Mouse (Mus musculus): ENCODE measurements around the gene H1f0. TPM values are rescaled to one million over a fixed set of nuclear protein-coding genes. Genes with fewer than 3 reads are reported as not detected.

The H1f0 gene
- polyA plus RNA-seq, 1 experiment from 2014 or later, result 137 TPM

GRCm38 (mm10) chr15:78989152-78990092, 38.8 kb upstream of the H1f0 start:
- H3K4me1 ChIP-seq (ENCODE audit: control insufficient read depth, insufficient read depth, low read length), result peaks cover 34% of the 10 kb centered on the region
- no peak overlapping the region for H3K27ac ChIP-seq (ENCODE audit: low read depth, low read length)
- H3K36me3 ChIP-seq (ENCODE audit: control insufficient read depth, insufficient read depth, low read length), result peaks cover 69% of the 10 kb centered on the region
- no peaks in the 10 kb centered on the region for H3K27me3 ChIP-seq (ENCODE audit: control insufficient read depth, insufficient read depth, low read length)
- H3K4me3 ChIP-seq (ENCODE audit: low read length), result no peak overlapping the region
- no peak overlapping the region for H3K9ac ChIP-seq (ENCODE audit: low read depth, low read length)
- no peak overlapping the region for H3K4me2 ChIP-seq (replicated peaks; ENCODE audit: low read depth, low read length)
- no peaks in the 10 kb centered on the region for H3K9me3 ChIP-seq (ENCODE audit: control insufficient read depth, low read length)
- WGBS, result 91% methylated on average over 14 of the region's 14 CpGs
- no peak for ATAC-seq (ENCODE audit: low FRiP score, low TSS enrichment)

- no peak overlapping the region for H3K4me2 ChIP-seq (replicated peaks; ENCODE audit: low read depth, low read length)
- peaks cover 76% of the 10 kb centered on the region for H3K36me3 ChIP-seq (ENCODE audit: control insufficient read depth, insufficient read depth, low read length)
- H3K9me3 ChIP-seq (ENCODE audit: control insufficient read depth, low read length), result no peaks in the 10 kb centered on the region
- no peak overlapping the region for H3K27ac ChIP-seq (ENCODE audit: low read depth, low read length)
- WGBS, result 91% methylated on average over 9 of the region's 9 CpGs
- no peaks in the 10 kb centered on the region for H3K27me3 ChIP-seq (ENCODE audit: control insufficient read depth, insufficient read depth, low read length)
- no peak overlapping the region for H3K9ac ChIP-seq (ENCODE audit: low read depth, low read length)
- ATAC-seq (ENCODE audit: low FRiP score, low TSS enrichment), result no peak
- peaks cover 27% of the 10 kb centered on the region for H3K4me1 ChIP-seq (ENCODE audit: control insufficient read depth, insufficient read depth, low read length)
- H3K4me3 ChIP-seq (ENCODE audit: low read length), result no peak overlapping the region
Measured at GRCm38 (mm10) chr15:78990093-78990463, 38.2 kb upstream of the H1f0 start.

- Histone ChIP-seq H3K27ac (ENCODE audit: low read depth, low read length) (no peak overlapping the region), H3K9me3 (ENCODE audit: control insufficient read depth, low read length) (no peaks in the 10 kb centered on the region), H3K36me3 (ENCODE audit: control insufficient read depth, insufficient read depth, low read length) (peaks cover 84% of the 10 kb centered on the region), H3K4me2 (replicated peaks; ENCODE audit: low read depth, low read length) (no peak overlapping the region), H3K27me3 (ENCODE audit: control insufficient read depth, insufficient read depth, low read length) (no peaks in the 10 kb centered on the region), H3K4me1 (ENCODE audit: control insufficient read depth, insufficient read depth, low read length) (peaks cover 21% of the 10 kb centered on the region), H3K9ac (ENCODE audit: low read depth, low read length) (no peak overlapping the region), H3K4me3 (ENCODE audit: low read length) (no peak overlapping the region)
- WGBS, result 87% methylated on average over 25 of the region's 25 CpGs
- no peak for ATAC-seq (ENCODE audit: low FRiP score, low TSS enrichment)
Measured at GRCm38 (mm10) chr15:78990970-78991525, 37.2 kb upstream of the H1f0 start.

GRCm38 (mm10) chr15:78992235-78992634, 36.0 kb upstream of the H1f0 start:
- no peaks in the 10 kb centered on the region for H3K9me3 ChIP-seq (ENCODE audit: control insufficient read depth, low read length)
- WGBS, result 93% methylated on average over 7 of the region's 7 CpGs
- H3K4me2 ChIP-seq (replicated peaks; ENCODE audit: low read depth, low read length), result no peak overlapping the region
- H3K4me3 ChIP-seq (ENCODE audit: low read length), result no peak overlapping the region
- H3K36me3 ChIP-seq (ENCODE audit: control insufficient read depth, insufficient read depth, low read length), result peaks cover 91% of the 10 kb centered on the region
- H3K9ac ChIP-seq (ENCODE audit: low read depth, low read length), result no peak overlapping the region
- H3K27me3 ChIP-seq (ENCODE audit: control insufficient read depth, insufficient read depth, low read length), result no peaks in the 10 kb centered on the region
- H3K4me1 ChIP-seq (ENCODE audit: control insufficient read depth, insufficient read depth, low read length), result peaks cover 9% of the 10 kb centered on the region; the same call in 1 of the 2 replicates
- ATAC-seq (ENCODE audit: low FRiP score, low TSS enrichment), result no peak
- H3K27ac ChIP-seq (ENCODE audit: low read depth, low read length), result no peak overlapping the region

- Histone ChIP-seq H3K27ac (ENCODE audit: low read depth, low read length) (no peak overlapping the region), H3K4me1 (ENCODE audit: control insufficient read depth, insufficient read depth, low read length) (peaks cover 5% of the 10 kb centered on the region; the same call in 1 of the 2 replicates), H3K36me3 (ENCODE audit: control insufficient read depth, insufficient read depth, low read length) (peaks cover 89% of the 10 kb centered on the region), H3K4me3 (ENCODE audit: low read length) (no peak overlapping the region), H3K4me2 (replicated peaks; ENCODE audit: low read depth, low read length) (no peak overlapping the region), H3K9ac (ENCODE audit: low read depth, low read length) (no peak overlapping the region), H3K9me3 (ENCODE audit: control insufficient read depth, low read length) (no peaks in the 10 kb centered on the region), H3K27me3 (ENCODE audit: control insufficient read depth, insufficient read depth, low read length) (no peaks in the 10 kb centered on the region)
- no peak for ATAC-seq (ENCODE audit: low FRiP score, low TSS enrichment)
- WGBS, result 97% methylated on average over 24 of the region's 24 CpGs
Measured at GRCm38 (mm10) chr15:78992925-78993324, 35.3 kb upstream of the H1f0 start.

GRCm38 (mm10) chr15:78995916-78996315, 32.3 kb upstream of the H1f0 start:
- Histone ChIP-seq H3K9me3 (ENCODE audit: control insufficient read depth, low read length) (no peaks in the 10 kb centered on the region), H3K4me2 (replicated peaks; ENCODE audit: low read depth, low read length) (no peak overlapping the region), H3K27ac (ENCODE audit: low read depth, low read length) (no peak overlapping the region), H3K9ac (ENCODE audit: low read depth, low read length) (no peak overlapping the region), H3K4me3 (ENCODE audit: low read length) (no peak overlapping the region), H3K36me3 (ENCODE audit: control insufficient read depth, insufficient read depth, low read length) (peaks cover 81% of the 10 kb centered on the region), H3K27me3 (ENCODE audit: control insufficient read depth, insufficient read depth, low read length) (no peaks in the 10 kb centered on the region), H3K4me1 (ENCODE audit: control insufficient read depth, insufficient read depth, low read length) (peaks cover 9% of the 10 kb centered on the region; the same call in 1 of the 2 replicates)
- no peak for ATAC-seq (ENCODE audit: low FRiP score, low TSS enrichment)
- 97% methylated on average over 4 of the region's 4 CpGs for WGBS

- no peak overlapping the region for H3K9ac ChIP-seq (ENCODE audit: low read depth, low read length)
- no peak overlapping the region for H3K27ac ChIP-seq (ENCODE audit: low read depth, low read length)
- no peak overlapping the region for H3K4me2 ChIP-seq (replicated peaks; ENCODE audit: low read depth, low read length)
- H3K9me3 ChIP-seq (ENCODE audit: control insufficient read depth, low read length), result no peaks in the 10 kb centered on the region
- ATAC-seq (ENCODE audit: low FRiP score, low TSS enrichment), result no peak
- 83% methylated on average over 3 of the region's 3 CpGs for WGBS
- H3K27me3 ChIP-seq (ENCODE audit: control insufficient read depth, insufficient read depth, low read length), result no peaks in the 10 kb centered on the region
- peaks cover 11% of the 10 kb centered on the region for H3K4me1 ChIP-seq (ENCODE audit: control insufficient read depth, insufficient read depth, low read length)
- H3K4me3 ChIP-seq (ENCODE audit: low read length), result no peak overlapping the region
- H3K36me3 ChIP-seq (ENCODE audit: control insufficient read depth, insufficient read depth, low read length), result peaks cover 80% of the 10 kb centered on the region
Measured at GRCm38 (mm10) chr15:78996663-78997062, 31.6 kb upstream of the H1f0 start.

GRCm38 (mm10) chr15:78998348-78998747, 29.9 kb upstream of the H1f0 start:
- H3K9me3 ChIP-seq (ENCODE audit: control insufficient read depth, low read length), result no peaks in the 10 kb centered on the region
- WGBS, result 47% methylated on average over 8 of the region's 8 CpGs
- no peaks in the 10 kb centered on the region for H3K27me3 ChIP-seq (ENCODE audit: control insufficient read depth, insufficient read depth, low read length)
- no peak overlapping the region for H3K4me2 ChIP-seq (replicated peaks; ENCODE audit: low read depth, low read length)
- H3K27ac ChIP-seq (ENCODE audit: low read depth, low read length), result no peak overlapping the region
- H3K36me3 ChIP-seq (ENCODE audit: control insufficient read depth, insufficient read depth, low read length), result peaks cover 77% of the 10 kb centered on the region
- H3K4me3 ChIP-seq (ENCODE audit: low read length), result no peak overlapping the region
- peaks cover 18% of the 10 kb centered on the region for H3K4me1 ChIP-seq (ENCODE audit: control insufficient read depth, insufficient read depth, low read length)
- ATAC-seq (ENCODE audit: low FRiP score, low TSS enrichment), result no peak
- H3K9ac ChIP-seq (ENCODE audit: low read depth, low read length), result no peak overlapping the region

GRCm38 (mm10) chr15:78999586-78999985, 28.7 kb upstream of the H1f0 start:
- peaks cover 18% of the 10 kb centered on the region for H3K4me1 ChIP-seq (ENCODE audit: control insufficient read depth, insufficient read depth, low read length)
- H3K4me2 ChIP-seq (replicated peaks; ENCODE audit: low read depth, low read length), result no peak overlapping the region
- ATAC-seq (ENCODE audit: low FRiP score, low TSS enrichment), result no peak
- no peak overlapping the region for H3K4me3 ChIP-seq (ENCODE audit: low read length)
- H3K36me3 ChIP-seq (ENCODE audit: control insufficient read depth, insufficient read depth, low read length), result peaks cover 77% of the 10 kb centered on the region
- H3K9ac ChIP-seq (ENCODE audit: low read depth, low read length), result no peak overlapping the region
- H3K27ac ChIP-seq (ENCODE audit: low read depth, low read length), result no peak overlapping the region
- WGBS, result 78% methylated on average over 11 of the region's 11 CpGs
- H3K9me3 ChIP-seq (ENCODE audit: control insufficient read depth, low read length), result no peaks in the 10 kb centered on the region
- no peaks in the 10 kb centered on the region for H3K27me3 ChIP-seq (ENCODE audit: control insufficient read depth, insufficient read depth, low read length)
